Mouse (Mus musculus) gonadal fat pad, adult 2 months (tissue): ENCODE results near the gene Prkg1. TPM values are rescaled to one million over a fixed set of nuclear protein-coding genes. Genes with fewer than 3 reads are reported as not detected.

Experiments
- DNase-seq: peaks from one replicate; pipeline ENCODE4 v3.0.0-alpha.2; 2012; ENCODE audit warnings: low read depth
- polyA plus RNA-seq: library from polyadenylated mRNA; depleted of rRNA; stranded (reverse); fragments of >200 nt; gene quantifications from 2 replicates; pipeline ENCODE4 v1.2.3, GENCODE M21; 2012

Gene Prkg1
- polyA plus RNA-seq, 1 experiment = 2.2 TPM

DNA sequence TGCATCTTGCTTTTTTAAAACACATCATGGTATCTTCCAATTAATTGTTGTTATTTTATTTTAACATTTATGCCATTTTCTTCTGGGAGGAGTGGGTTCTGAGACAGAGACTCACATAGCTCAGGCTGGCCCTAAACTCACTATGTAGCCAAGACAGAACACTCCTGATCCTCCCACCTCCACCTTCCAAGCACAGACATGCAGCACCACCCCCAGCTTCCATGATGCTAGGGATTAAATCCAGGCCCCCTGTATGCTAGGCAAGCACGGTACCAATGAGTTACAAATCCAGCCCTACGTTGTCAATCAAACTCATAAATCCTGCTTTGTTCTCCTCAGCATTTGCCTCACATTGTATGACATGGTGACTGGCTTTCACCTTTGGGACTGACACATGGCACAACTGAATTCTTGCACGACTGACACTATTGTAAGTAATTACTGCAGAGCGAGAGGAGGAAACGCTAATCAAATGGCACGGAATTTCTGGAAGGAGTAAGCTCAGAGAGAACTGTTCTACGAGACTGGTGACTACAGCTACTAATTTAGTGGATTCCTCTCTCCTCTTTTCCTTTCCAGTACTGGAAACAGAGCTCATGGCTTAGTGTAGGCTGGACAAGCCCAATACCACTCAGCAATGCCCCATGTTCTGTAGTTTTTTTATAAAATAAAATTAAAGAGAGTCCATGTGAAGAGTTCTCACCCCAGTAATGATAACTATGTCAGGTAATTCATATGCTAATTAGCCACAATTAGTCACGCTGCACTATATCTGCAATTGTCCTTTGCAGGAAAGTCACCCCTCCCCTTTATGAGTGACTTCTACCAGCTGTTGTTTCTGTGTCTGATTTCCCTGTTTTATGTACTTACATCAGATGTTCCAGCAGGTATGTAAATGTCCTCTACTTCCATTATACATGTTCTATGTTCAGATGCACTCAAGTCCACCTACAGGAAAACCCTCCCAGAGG, 133.6 kb downstream of the Prkg1 start:
- no peak for DNase-seq

DNA sequence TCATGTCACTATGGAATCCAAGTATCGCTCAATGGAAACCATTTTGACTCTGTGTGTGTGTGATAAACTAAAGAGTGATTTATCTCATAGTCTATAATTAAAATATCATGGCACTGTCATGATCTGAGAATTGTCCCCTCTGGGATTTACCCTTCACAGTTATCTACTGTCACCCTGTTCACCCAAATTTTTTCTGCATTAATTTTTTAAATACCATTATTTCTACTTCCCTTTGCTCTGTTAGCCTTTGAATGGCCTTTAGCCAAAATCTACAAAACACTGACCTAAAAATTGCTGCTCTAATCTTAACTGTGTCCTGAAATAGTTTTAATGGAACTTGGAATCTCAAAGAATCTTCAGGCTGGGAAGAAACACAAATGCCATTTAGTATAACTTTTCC, 143.1 kb downstream of the Prkg1 start:
- no peak for DNase-seq

DNA sequence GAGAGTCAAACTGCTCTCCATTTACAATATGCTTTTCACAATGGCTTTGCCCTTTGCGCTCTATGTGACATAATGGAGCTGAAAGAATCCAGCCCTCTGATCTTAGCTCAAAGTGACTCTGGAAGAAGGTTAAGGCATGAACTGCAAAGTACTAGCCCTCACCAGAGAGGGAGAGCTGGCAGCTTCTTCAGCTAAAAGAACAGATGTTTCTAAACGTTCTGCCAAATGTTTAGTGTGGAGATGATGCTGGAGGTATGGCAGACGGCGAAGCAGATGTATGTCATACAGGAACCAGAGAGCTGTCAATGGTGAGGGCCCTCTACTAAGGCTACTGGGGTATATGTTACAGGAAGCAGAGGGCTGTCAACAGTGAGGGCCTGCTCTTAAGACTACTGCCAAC, 148.0 kb downstream of the Prkg1 start:
- no peak for DNase-seq

DNA sequence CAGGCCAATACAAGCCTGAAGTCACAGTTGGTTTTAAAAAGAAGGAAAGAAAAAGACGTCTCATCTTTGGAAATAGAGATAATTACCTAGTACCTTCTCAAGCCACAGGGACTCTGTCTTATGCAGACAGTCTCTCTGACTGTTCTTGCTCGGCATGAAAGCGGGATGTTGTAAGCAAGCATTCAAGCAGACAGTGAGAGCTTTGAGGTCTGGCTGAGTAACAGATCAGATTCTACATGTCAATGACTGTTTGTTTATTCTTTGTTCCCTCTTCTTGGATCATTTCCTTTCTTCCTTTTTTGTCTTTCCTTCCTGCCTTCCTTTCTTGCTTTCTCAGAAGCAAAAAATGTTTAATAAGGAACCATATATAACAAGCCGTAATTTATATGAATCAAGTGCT, 148.7 kb downstream of the Prkg1 start:
- no peak for DNase-seq

DNA sequence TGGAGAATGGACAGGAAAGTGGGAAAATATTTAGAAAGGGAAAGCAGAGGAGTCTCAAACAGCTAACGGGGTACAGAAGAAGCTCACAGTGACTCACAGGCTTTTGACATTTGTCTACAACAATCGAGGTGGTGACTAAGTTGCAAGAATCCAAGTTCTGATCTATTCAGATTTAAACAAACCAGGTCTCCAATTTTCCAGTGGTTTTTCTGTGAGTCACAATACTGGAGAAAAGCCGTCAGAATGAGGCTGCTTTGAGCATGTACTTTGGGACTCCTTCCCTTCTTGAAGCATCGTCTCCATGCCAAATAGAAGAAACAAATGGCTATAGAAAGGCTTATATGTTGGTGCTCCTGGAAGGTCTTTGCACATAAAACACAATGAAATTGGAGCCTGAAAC, 151.7 kb downstream of the Prkg1 start:
- DNase-seq = no peak

DNA sequence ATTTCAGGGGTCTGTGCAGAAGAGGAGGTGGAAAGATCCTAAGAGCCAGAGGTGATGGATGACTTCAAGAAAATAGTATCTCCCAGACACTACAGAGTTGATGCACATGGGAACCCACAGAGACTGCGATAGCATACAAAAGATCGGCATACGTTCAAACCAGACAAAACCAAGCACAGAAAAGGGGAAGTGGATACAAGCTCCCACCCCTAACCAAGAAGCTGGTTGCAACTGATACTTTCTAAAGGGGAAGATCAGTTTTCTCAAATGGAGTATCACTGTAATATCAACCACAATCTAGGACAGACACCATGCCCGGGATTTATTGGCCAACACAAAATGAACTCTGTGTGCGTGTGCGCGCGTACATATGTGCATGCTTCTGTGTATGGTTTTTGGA, 162.3 kb downstream of the Prkg1 start:
- no peak for DNase-seq

DNA sequence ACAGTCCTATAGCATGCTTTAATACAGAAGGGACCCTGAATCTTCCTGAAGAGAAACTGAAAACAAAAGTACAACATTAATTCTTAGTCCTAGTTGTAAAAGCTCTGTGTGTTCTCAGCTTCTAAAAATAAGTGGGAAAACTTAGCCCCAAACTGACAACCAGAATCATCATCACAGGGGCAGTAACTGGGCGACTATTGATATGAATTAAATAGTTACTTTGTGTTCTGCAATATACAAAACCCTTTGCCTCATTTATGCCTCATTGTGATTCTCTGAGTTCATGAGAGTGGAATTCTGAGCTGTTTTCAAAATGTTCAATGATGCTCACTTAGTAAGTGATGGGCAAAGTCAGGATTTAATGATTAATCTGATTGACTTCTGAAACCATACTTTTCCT, 170.8 kb downstream of the Prkg1 start:
- no peak for DNase-seq

DNA sequence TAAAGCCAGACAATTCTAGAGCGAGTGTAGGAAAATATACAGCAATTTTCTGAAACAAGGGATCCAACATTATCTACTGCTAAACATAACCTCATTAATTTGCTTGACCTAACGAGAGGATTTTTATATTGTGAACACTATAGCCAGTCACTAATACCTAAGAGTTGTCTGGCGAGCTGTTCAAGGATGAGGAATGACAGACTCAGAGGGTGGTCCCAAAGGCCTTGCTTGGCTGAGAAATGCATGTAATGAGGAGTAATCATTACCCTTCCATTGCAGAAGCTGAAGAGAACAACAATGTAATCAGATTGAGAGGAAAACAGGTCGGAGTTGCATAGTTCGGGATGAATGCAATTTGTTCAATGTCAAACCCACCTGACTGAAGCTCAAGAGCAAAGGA, 174.1 kb downstream of the Prkg1 start:
- no peak for DNase-seq

DNA sequence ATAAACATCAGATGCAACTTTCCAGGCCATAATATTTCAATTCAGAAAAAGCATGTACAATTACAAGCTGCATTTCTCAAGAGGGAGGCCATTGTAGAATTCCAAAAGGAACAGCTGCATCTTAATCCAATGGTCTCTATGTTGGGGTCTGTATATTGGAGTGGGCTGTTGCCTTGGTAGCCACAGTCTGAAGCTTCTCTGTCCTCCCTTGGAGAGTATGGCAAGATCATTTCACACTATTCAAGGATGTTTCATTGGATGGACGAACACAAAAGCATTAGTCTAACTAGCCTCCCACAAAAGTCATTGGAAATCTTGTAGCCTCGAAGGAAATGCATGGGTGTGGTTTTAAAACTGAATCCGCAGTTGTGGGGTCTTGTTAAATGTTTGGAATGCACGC, 187.7 kb downstream of the Prkg1 start:
- DNase-seq = no peak

DNA sequence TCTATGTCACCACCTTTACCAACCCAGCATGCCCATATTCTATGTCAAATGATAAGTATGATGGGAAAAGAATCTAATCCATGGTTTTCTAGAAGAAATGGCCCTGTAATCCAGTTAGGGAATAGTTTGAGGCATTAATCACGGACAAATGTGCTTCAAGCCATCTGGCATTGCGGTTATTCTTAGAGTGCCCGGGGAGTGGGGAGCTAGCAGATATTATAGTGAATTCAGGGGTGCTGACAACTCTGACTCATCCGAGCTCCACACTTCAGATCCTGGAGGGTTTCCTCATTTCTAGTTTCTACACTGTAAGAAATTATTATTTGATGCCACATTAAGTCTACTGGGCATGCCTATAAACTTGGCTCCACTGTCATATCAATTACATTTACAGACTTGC, 200.5 kb downstream of the Prkg1 start:
- DNase-seq = no peak

DNA sequence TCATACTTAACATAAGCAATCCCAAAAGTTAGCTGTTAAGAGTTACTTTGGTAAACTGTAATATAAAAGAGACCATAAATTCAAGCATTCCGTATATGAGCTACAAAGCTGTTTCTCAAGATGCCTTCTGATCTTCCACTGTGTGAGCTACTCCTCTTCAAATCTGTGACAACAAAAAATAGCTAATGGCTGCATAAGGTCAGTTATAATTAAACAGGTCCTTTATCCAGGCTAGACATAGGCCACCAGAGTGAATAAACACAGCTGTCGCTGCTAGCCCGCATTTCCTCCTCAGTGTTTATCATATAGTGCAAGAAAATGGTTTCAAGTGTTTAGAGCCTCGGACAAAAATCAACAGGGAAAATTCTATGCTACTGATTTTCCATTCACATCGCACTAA, 218.8 kb downstream of the Prkg1 start:
- DNase-seq = no peak

DNA sequence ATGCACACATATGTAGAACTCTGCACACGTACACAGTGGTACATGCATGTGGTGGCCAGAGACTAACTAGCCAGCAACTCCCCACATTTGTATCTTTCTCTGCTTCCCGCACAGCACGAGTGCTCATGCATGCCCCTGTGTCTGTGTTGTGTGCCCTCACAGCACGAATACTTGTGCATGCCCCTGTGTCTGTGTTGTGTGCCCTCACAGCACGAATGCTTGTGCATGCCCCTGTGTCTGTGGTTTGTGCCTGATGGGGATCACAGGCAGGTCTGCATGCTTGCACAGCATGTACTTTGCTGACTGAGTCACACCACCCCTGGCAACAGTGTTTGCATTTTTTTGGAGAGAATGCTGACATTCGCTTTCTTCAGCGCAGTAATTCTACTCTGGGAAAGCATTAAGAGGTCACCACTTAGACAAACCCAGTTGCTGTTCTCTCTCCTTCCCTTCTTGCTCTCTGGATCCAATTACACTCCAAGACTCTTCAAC, 233.5 kb downstream of the Prkg1 start:
- no peak for DNase-seq

DNA sequence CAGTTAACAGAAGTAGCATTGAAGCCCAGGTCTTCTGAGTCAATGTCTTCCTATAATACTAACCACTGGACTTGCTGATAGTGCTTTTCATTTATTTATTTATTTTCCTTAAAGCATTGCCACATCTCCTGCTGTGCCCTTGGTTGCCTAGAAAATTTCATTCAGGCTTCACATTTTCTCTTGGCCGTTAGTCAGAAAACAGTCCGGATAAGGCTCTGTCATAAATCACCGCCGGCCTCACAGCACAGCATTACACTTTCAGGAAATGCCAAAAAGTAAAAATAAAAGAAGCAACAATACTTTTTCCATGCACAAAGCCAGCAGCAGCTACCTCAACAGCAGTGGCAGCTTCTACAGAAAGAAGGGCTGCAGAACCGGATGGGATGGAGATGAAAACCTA, 234.2 kb downstream of the Prkg1 start:
- no peak for DNase-seq

DNA sequence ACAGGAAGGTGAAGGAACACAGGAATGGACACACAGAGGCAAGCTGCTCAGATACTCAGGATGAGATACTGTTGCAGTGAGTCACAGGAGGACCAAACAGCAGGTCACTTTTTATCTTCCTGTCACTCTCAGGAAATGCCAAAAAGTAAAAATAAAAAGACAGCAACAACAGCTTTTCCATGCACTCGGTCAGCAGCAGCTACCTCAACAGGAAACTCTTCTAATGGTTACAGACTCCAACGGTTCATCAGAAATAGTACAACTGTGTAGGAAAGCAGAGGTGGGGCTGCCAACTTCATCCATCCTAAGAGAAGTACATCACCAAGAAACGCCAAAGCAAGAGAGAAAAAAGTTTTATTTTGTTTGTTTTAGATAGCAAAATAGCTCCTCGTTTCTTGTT, 234.9 kb downstream of the Prkg1 start:
- DNase-seq = no peak

DNA sequence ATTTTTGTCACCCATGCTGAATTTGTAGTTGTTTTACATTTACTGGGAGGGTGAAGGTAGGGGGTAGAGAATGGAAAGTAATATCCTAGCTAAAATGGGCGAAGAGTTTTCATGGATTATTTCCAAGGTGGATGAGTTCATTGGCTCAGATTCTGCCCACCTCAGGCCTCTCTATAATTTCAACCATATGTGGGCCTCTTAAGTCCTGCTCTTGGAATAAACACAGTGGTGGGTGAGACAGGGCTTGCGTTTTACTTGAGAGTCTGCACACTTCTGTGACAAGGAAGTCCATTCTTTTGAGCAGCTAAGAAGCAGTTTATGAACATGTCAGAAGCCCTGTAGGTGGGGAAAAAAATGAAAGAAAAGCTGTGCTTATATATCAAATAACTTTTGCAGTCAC, 250.3 kb downstream of the Prkg1 start:
- DNase-seq = no peak

DNA sequence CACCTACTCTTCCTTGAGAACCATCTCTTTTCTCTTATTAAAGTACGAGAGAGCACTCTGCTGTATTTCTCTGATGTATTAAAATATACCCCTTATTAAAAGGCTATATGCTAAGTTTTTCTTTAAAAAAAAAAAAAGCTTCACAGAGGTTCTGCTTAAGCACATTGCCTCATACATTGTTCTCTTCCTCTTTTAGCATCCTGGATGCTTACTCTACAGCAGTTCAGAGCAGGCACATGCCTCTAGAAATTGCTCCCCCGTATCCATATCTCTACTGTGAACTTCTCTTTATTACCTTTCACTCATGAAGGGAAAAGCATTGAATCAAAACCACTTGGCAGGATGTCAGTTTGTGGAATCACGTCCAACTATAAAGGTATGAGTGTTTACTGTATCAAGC, 257.0 kb downstream of the Prkg1 start:
- no peak for DNase-seq

DNA sequence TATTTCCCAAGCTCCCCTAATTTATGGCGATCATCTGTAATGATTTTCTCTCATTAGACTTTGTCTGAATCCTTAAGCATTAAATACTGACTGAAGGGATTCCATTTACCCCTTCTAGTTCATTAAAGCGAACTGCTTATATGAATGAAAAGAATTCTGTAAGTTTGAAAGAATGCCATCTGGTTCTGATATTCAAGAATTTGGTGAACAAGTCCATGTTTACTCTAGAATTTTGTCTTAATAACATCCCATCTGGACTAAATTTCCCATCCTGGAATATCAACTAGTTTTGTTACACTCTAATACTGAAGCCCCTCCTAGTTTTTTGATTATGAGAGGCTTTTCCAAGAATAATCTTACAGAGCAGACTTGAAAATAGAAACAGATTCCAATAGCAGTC, 258.5 kb downstream of the Prkg1 start:
- DNase-seq = no peak

DNA sequence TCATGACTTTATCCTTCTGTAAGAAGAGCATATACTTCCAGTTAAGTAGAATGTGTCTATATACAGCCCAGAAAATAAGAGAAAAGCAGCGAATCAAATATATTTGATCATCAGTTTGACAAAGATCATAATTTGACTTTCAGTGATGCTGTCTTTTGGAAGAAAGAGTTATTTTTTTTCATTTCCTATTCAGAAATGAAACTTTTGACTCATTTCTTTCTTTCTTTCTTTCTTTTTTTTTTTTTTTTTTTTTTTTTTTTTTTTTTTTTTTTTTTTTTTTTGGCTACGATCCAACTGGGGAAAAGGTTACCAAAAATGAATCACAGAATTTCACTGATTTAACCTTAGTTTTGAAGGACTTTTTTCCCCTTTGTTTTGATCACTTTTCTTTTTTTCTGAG, 259.8 kb downstream of the Prkg1 start:
- no peak for DNase-seq

DNA sequence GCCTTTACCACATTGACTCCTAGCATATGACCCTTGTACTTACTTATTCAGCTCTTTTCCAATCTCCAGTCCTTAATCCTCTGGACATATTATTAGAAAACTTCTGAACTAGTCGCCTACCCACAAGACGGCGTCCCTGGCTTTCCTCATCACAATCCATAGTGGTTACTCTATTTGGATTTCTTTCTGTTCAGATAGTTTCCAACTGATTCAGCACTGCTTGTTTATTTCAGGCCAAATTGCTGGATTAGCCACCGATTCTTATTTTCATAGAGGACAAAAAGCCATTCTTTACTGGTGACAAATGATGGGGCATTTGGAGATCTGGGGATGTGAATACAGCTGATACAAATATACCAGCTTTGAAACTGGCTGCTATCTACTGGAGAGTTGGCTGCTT, 267.4 kb downstream of the Prkg1 start:
- no peak for DNase-seq

DNA sequence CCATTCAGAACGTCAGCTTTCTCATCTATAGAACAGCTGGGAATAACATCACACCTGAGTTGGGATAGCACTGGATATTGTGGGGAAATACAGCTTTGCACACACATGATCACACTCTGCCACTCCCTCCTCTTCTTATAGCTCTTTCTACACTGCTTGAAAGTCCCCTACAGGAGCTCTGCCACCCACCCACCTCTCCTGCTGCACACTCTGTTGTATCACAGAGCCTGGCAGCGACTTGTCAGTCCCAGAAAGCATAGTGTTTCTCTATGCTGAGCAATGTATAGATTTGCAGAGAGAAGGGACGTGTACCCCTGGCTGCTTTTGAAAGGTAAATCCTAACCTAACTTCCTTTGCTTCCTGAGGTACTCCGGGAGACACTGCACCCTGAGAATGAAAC, 275.2 kb downstream of the Prkg1 start:
- DNase-seq = no peak

DNA sequence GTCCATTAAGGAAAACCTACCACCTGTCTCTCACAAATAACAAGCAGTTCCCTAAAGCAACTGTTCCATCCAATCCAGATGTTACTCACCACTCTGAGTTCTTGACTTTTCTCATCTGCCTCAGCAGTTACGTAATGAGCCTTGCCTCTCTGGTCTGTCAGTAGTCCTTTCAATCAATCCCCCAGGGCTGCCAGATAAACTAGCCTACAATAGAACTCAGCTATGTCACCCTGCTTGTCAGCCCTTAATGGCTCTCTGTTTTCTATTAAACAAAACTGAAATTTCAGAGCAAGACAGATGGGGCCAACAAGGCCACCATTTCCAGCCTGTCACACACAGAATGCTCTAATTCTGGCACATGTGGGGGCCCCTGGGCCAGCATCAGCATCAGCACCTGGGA, 293.1 kb downstream of the Prkg1 start:
- DNase-seq = no peak

DNA sequence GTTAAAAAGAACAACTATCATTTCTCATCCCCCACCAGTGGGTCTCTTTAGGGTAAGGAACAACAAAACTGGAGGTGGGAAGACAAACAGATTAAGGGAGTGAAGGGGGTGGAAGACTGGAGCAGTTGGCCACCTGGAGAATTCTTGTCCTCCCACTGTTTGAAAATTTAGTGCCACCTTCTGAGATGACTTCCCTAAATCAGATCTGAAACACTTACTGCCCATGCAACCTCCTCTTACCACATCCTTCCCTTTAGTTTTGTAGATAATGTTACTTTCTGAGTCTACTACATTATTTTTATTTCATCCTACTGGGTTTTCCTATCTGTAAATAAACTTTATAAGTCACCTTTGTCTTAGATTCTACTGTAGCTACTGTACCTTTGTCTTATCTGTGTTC, 304.6 kb downstream of the Prkg1 start:
- DNase-seq = no peak

DNA sequence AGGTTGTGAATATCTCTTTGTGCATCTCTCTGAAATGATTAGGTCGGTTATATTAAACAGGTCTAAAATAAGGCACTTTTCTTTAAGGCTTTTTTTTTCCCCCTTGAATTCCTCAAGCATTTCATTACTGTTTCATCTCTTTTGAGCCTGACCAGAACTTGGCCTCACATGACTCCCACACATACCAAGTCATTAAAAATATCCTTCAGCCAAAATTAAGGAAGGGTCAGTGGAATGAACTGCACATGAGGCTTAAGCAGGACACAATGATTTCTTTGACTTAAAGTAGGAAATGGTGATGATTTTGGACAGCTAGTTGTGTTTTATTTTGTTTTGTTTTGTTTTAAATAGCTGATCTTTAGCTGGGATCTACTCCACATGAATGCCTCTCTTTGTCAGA, 320.7 kb downstream of the Prkg1 start:
- no peak for DNase-seq

DNA sequence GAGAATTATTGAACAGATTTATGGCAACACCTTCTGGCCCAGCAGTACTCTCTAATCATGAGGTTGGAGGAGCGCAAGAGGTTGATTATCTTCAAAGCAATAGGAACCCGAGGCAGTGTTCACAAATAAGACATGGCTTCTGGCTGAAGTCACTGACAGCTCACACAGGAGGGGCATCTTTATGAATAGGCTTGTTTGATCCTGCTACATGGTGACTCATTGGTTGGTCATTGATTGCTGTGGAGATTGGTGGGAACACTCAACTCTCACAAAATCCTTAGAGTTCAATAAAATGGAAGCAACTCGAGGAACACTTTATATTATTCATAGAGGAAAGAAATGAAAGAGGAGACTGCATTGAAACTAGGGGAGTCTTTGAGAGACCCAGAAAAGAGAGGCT, 322.5 kb downstream of the Prkg1 start:
- no peak for DNase-seq
